Mouse (Mus musculus) MEL-GATA-1-ER (cell line): ENCODE data around the gene Aldh3b2.
"Not testable (repeated sequence)": the region's sequence is repeated elsewhere in the genome, so short reads cannot be mapped to it uniquely, and the experiment has no call there.

Experiments
- DNase-seq: peaks from one replicate; pipeline ENCODE4 v3.0.0-alpha.2; 2012; ENCODE audit warnings: low read depth; ENCODE audit errors: extremely low read depth

Aldh3b2 gene

GRCm38 (mm10) chr19:3947813-3948212 is 24.3 kb upstream of the Aldh3b2 start:
- no peak for DNase-seq

- DNase-seq: no peak
Observed at GRCm38 (mm10) chr19:3948546-3948945, 23.6 kb upstream of the Aldh3b2 start.

- no peak for DNase-seq
Observed at GRCm38 (mm10) chr19:3950331-3950730, 21.8 kb upstream of the Aldh3b2 start.

- DNase-seq: no peak
Observed at GRCm38 (mm10) chr19:3951461-3951860, 20.7 kb upstream of the Aldh3b2 start.

- no peak for DNase-seq
Observed at GRCm38 (mm10) chr19:3952099-3952498, 20.0 kb upstream of the Aldh3b2 start.

- DNase-seq: no peak
Observed at GRCm38 (mm10) chr19:3955033-3955432, 17.1 kb upstream of the Aldh3b2 start.

- DNase-seq: no peak
Observed at GRCm38 (mm10) chr19:3955804-3956203, 16.3 kb upstream of the Aldh3b2 start.

- not testable (repeated sequence) for DNase-seq
Observed at GRCm38 (mm10) chr19:3957296-3958036, 14.7 kb upstream of the Aldh3b2 start.

GRCm38 (mm10) chr19:3958470-3958869 is 13.7 kb upstream of the Aldh3b2 start, which contains the start of gene Aldh3b3:
Gene Aldh3b3 (plus strand): TSS chr19:3958645.
- DNase-seq: no peak

GRCm38 (mm10) chr19:3959030-3959429 is 13.1 kb upstream of the Aldh3b2 start:
- no peak for DNase-seq

- no peak for DNase-seq
Observed at GRCm38 (mm10) chr19:3960211-3960610, 11.9 kb upstream of the Aldh3b2 start.

- not testable (repeated sequence) for DNase-seq
Observed at GRCm38 (mm10) chr19:3961805-3962204, 10.3 kb upstream of the Aldh3b2 start.

GRCm38 (mm10) chr19:3962469-3962868 is 9.7 kb upstream of the Aldh3b2 start:
- DNase-seq: no peak

GRCm38 (mm10) chr19:3964030-3964429 is 8.1 kb upstream of the Aldh3b2 start:
- no peak for DNase-seq

- no peak for DNase-seq
Observed at GRCm38 (mm10) chr19:3966330-3967075, 5.6 kb upstream of the Aldh3b2 start.

GRCm38 (mm10) chr19:3967258-3967657 is 4.9 kb upstream of the Aldh3b2 start:
- peak; percentile 33 for DNase-seq

GRCm38 (mm10) chr19:3974608-3975007 is 2.5 kb downstream of the Aldh3b2 start:
- DNase-seq: not testable (repeated sequence)

- DNase-seq: no peak
Observed at GRCm38 (mm10) chr19:3975866-3976265, 3.7 kb downstream of the Aldh3b2 start.

- peak; percentile 64 for DNase-seq
Observed at GRCm38 (mm10) chr19:3980309-3980708, 8.2 kb downstream of the Aldh3b2 start.

- no peak for DNase-seq
Observed at GRCm38 (mm10) chr19:3980917-3981316, 8.8 kb downstream of the Aldh3b2 start.

GRCm38 (mm10) chr19:3983527-3984200 is 11.5 kb downstream of the Aldh3b2 start:
- no peak for DNase-seq

- DNase-seq: no peak
Observed at GRCm38 (mm10) chr19:3985261-3985681, 13.1 kb downstream of the Aldh3b2 start.
